Mouse (Mus musculus): ENCODE results near the gene Ovgp1. TPM values are rescaled to one million over a fixed set of nuclear protein-coding genes. Genes with fewer than 3 reads are reported as not detected.

Gene Ovgp1
- 3.0 and 5.0 TPM in 2 replicates for total RNA-seq (2012; rRNA removed)

DNA sequence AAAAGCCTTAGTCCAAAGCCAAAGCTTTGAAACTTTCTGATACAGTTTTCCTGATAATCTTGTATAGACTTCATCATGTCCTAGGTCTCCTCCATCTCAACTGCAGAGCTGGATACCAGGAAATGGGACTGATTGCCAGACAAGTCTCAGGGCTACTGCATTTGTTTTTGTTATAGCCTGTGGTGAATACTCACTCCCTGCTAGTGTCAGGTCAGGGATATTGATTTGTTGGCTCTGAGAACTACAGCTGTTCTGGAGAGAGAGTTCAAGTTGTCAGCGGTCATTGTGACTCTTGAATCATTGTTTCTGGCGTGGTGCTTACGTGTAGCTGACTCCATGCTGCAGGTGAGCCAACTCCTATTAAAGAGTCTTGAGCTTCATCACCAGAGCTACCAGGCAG is at the start of gene Ovgp1:
Gene Ovgp1, plus strand, starts transcription at position 301 of the 400 bp plus-strand sequence.
- Histone ChIP-seq H3K9me3 (ENCODE audit: control insufficient read depth, insufficient read depth, low read depth, low read length) (no peaks in the 10 kb centered on the region), H3K4me1 (ENCODE audit: control insufficient read depth in 2 of 2, insufficient read depth in 2 of 2, low read length in 2 of 2, poor library complexity in 1 of 2) (no peaks in the 10 kb centered on the region), H3K27ac (ENCODE audit: insufficient read depth, low read depth, low read length, poor library complexity, severe bottlenecking) (no peak within 1 kb of the TSS), H3K9ac (ENCODE audit: insufficient read depth, low read depth, low read length, poor library complexity, severe bottlenecking) (no peak within 1 kb of the TSS), H3K36me3 (ENCODE audit: control insufficient read depth, insufficient read depth, low read length, poor library complexity, severe bottlenecking) (peaks cover 7% of the 10 kb centered on the region), H3K4me3 (ENCODE audit: insufficient read depth in 1 of 2, low read depth in 1 of 2, low read length in 2 of 2, poor library complexity in 1 of 2, severe bottlenecking in 1 of 2) (no peak within 1 kb of the TSS)
- DNase-seq (ENCODE audit: low read depth, low spot score), result no peak
- in situ Hi-C loops (cut with MboI; ENCODE audit: low sequenced_read_pairs in 2 of 2, unreplicated experiment in 2 of 2), result no loop called here
- TF ChIP-seq CHD2 (IDR thresholded peaks at IDR 0.05; ENCODE audit: low read depth, low read length), result no peak

- in situ Hi-C loops (cut with MboI; ENCODE audit: low sequenced_read_pairs in 2 of 2, unreplicated experiment in 2 of 2), result no loop called here
- no peak for TF ChIP-seq CHD2 (IDR thresholded peaks at IDR 0.05; ENCODE audit: low read depth, low read length)
Observed at GRCm38 (mm10) chr3:105924616-105925015, 48.9 kb upstream of the Ovgp1 start.

GRCm38 (mm10) chr3:105927561-105928194 is 45.8 kb upstream of the Ovgp1 start:
- no peak for DNase-seq (ENCODE audit: low read depth, low spot score)
- Histone ChIP-seq H3K9ac (ENCODE audit: insufficient read depth, low read depth, low read length, poor library complexity, severe bottlenecking) (no peak overlapping the region), H3K36me3 (ENCODE audit: control insufficient read depth, insufficient read depth, low read length, poor library complexity, severe bottlenecking) (no peaks in the 10 kb centered on the region), H3K9me3 (ENCODE audit: control insufficient read depth, insufficient read depth, low read depth, low read length) (no peaks in the 10 kb centered on the region), H3K4me3 (ENCODE audit: insufficient read depth in 1 of 2, low read depth in 1 of 2, low read length in 2 of 2, poor library complexity in 1 of 2, severe bottlenecking in 1 of 2) (no peak overlapping the region), H3K4me1 (ENCODE audit: control insufficient read depth in 2 of 2, insufficient read depth in 2 of 2, low read length in 2 of 2, poor library complexity in 1 of 2) (peaks cover 4 to 7% of the 10 kb centered on the region in 2 experiments; a peak in 2 of 4 replicates), H3K27ac (ENCODE audit: insufficient read depth, low read depth, low read length, poor library complexity, severe bottlenecking) (no peak overlapping the region)
- in situ Hi-C loops (cut with MboI; ENCODE audit: low sequenced_read_pairs in 2 of 2, unreplicated experiment in 2 of 2), result no loop called here
- TF ChIP-seq CHD2 (IDR thresholded peaks at IDR 0.05; ENCODE audit: low read depth, low read length) (no peak), HCFC1 (IDR thresholded peaks at IDR 0.05; ENCODE audit: borderline replicate concordance, insufficient read depth, low read length) (no peak), MAFK (IDR thresholded peaks at IDR 0.05; ENCODE audit: insufficient read depth, low read depth, low read length) (no peak), ZC3H11A (IDR thresholded peaks at IDR 0.05; ENCODE audit: borderline replicate concordance, low read depth, low read length) (no peak), ZNF384 (IDR thresholded peaks at IDR 0.05; ENCODE audit: low read depth, low read length) (no peak)

More at GRCm38 (mm10) chr3:105924616-105925015, 48.9 kb upstream of the Ovgp1 start:
- no peaks in the 10 kb centered on the region for H3K9me3 ChIP-seq (ENCODE audit: control insufficient read depth, insufficient read depth, low read depth, low read length)
- H3K4me1 ChIP-seq (ENCODE audit: control insufficient read depth in 2 of 2, insufficient read depth in 2 of 2, low read length in 2 of 2, poor library complexity in 1 of 2), result peaks cover 4 to 7% of the 10 kb centered on the region in 2 experiments; a peak in 2 of 4 replicates
- no peak overlapping the region for H3K27ac ChIP-seq (ENCODE audit: insufficient read depth, low read depth, low read length, poor library complexity, severe bottlenecking)
- H3K36me3 ChIP-seq (ENCODE audit: control insufficient read depth, insufficient read depth, low read length, poor library complexity, severe bottlenecking), result no peaks in the 10 kb centered on the region
- no peak for DNase-seq (ENCODE audit: low read depth, low spot score)
- no peak overlapping the region for H3K9ac ChIP-seq (ENCODE audit: insufficient read depth, low read depth, low read length, poor library complexity, severe bottlenecking)
- no peak overlapping the region for H3K4me3 ChIP-seq (ENCODE audit: insufficient read depth in 1 of 2, low read depth in 1 of 2, low read length in 2 of 2, poor library complexity in 1 of 2, severe bottlenecking in 1 of 2)

GRCm38 (mm10) chr3:105928195-105928569 is 45.3 kb upstream of the Ovgp1 start:
- Histone ChIP-seq H3K27ac (ENCODE audit: insufficient read depth, low read depth, low read length, poor library complexity, severe bottlenecking) (no peak overlapping the region), H3K4me3 (ENCODE audit: insufficient read depth in 1 of 2, low read depth in 1 of 2, low read length in 2 of 2, poor library complexity in 1 of 2, severe bottlenecking in 1 of 2) (no peak overlapping the region), H3K4me1 (ENCODE audit: control insufficient read depth in 2 of 2, insufficient read depth in 2 of 2, low read length in 2 of 2, poor library complexity in 1 of 2) (peaks cover 4 to 7% of the 10 kb centered on the region in 2 experiments; a peak in 2 of 4 replicates), H3K9ac (ENCODE audit: insufficient read depth, low read depth, low read length, poor library complexity, severe bottlenecking) (no peak overlapping the region), H3K36me3 (ENCODE audit: control insufficient read depth, insufficient read depth, low read length, poor library complexity, severe bottlenecking) (no peaks in the 10 kb centered on the region), H3K9me3 (ENCODE audit: control insufficient read depth, insufficient read depth, low read depth, low read length) (no peaks in the 10 kb centered on the region)
- in situ Hi-C loops (cut with MboI; ENCODE audit: low sequenced_read_pairs in 2 of 2, unreplicated experiment in 2 of 2), result no loop called here
- TF ChIP-seq MAFK (IDR thresholded peaks at IDR 0.05; ENCODE audit: insufficient read depth, low read depth, low read length) (no peak), HCFC1 (IDR thresholded peaks at IDR 0.05; ENCODE audit: borderline replicate concordance, insufficient read depth, low read length) (no peak), CHD2 (IDR thresholded peaks at IDR 0.05; ENCODE audit: low read depth, low read length) (no peak), ZNF384 (IDR thresholded peaks at IDR 0.05; ENCODE audit: low read depth, low read length) (no peak), ZC3H11A (IDR thresholded peaks at IDR 0.05; ENCODE audit: borderline replicate concordance, low read depth, low read length) (no peak)
- no peak for DNase-seq (ENCODE audit: low read depth, low spot score)

GRCm38 (mm10) chr3:105928781-105929180 is 44.7 kb upstream of the Ovgp1 start:
- H3K27ac ChIP-seq (ENCODE audit: insufficient read depth, low read depth, low read length, poor library complexity, severe bottlenecking), result no peak overlapping the region
- no peak overlapping the region for H3K9ac ChIP-seq (ENCODE audit: insufficient read depth, low read depth, low read length, poor library complexity, severe bottlenecking)
- no peaks in the 10 kb centered on the region for H3K36me3 ChIP-seq (ENCODE audit: control insufficient read depth, insufficient read depth, low read length, poor library complexity, severe bottlenecking)
- no peak for DNase-seq (ENCODE audit: low read depth, low spot score)
- in situ Hi-C loops (cut with MboI; ENCODE audit: low sequenced_read_pairs in 2 of 2, unreplicated experiment in 2 of 2), result no loop called here
- TF ChIP-seq CHD2 (IDR thresholded peaks at IDR 0.05; ENCODE audit: low read depth, low read length) (no peak), HCFC1 (IDR thresholded peaks at IDR 0.05; ENCODE audit: borderline replicate concordance, insufficient read depth, low read length) (no peak), ZNF384 (IDR thresholded peaks at IDR 0.05; ENCODE audit: low read depth, low read length) (no peak), ZC3H11A (IDR thresholded peaks at IDR 0.05; ENCODE audit: borderline replicate concordance, low read depth, low read length) (no peak), MAFK (IDR thresholded peaks at IDR 0.05; ENCODE audit: insufficient read depth, low read depth, low read length) (no peak)
- no peaks in the 10 kb centered on the region for H3K9me3 ChIP-seq (ENCODE audit: control insufficient read depth, insufficient read depth, low read depth, low read length)
- no peak overlapping the region for H3K4me3 ChIP-seq (ENCODE audit: insufficient read depth in 1 of 2, low read depth in 1 of 2, low read length in 2 of 2, poor library complexity in 1 of 2, severe bottlenecking in 1 of 2)
- H3K4me1 ChIP-seq (ENCODE audit: control insufficient read depth in 2 of 2, insufficient read depth in 2 of 2, low read length in 2 of 2, poor library complexity in 1 of 2), result peaks cover 4 to 7% of the 10 kb centered on the region in 2 experiments; a peak in 2 of 4 replicates
